Mouse (Mus musculus): ENCODE measurements around the gene Fanca. TPM values are rescaled to one million over a fixed set of nuclear protein-coding genes. Genes with fewer than 3 reads are reported as not detected.

Gene Fanca
- polyA plus RNA-seq, 1 experiment from 2014 or later, result 29.5 TPM

GRCm38 (mm10) chr8:123334467-123334866, 16.1 kb upstream of the Fanca start:
- ATAC-seq (replicated peaks; ENCODE audit: insufficient number of reproducible peaks, low FRiP score, low TSS enrichment, low read depth), result no peak
- DNase-seq (ENCODE audit: low spot score), result no peak
- no peak overlapping the region for H3K27ac ChIP-seq (replicated peaks; ENCODE audit: low read depth, low read length)
- no peak overlapping the region for H3K4me2 ChIP-seq (ENCODE audit: low read depth, low read length)
- H3K4me1 ChIP-seq (ENCODE audit: control insufficient read depth, insufficient read depth, low read length), result peaks cover 3% of the 10 kb centered on the region
- 0 out of 2 replicates have a peak, but pooled peaks cover 4% of the 10 kb centered on the region for H3K27me3 ChIP-seq (ENCODE audit: control insufficient read depth, insufficient read depth, low read length)
- no peak overlapping the region for H3K4me3 ChIP-seq (ENCODE audit: low read depth, low read length)
- no peaks in the 10 kb centered on the region for H3K36me3 ChIP-seq (replicated peaks; ENCODE audit: control insufficient read depth, insufficient read depth, low read depth, low read length)
- H3K9ac ChIP-seq (replicated peaks; ENCODE audit: low read length), result no peak overlapping the region
- 4% methylated on average over 1 of the region's 1 CpGs for WGBS
- no peaks in the 10 kb centered on the region for H3K9me3 ChIP-seq (replicated peaks; ENCODE audit: control insufficient read depth, low read length)

- Histone ChIP-seq H3K4me1 (ENCODE audit: control insufficient read depth, insufficient read depth, low read length) (peaks cover 3% of the 10 kb centered on the region), H3K36me3 (replicated peaks; ENCODE audit: control insufficient read depth, insufficient read depth, low read depth, low read length) (no peaks in the 10 kb centered on the region), H3K9me3 (replicated peaks; ENCODE audit: control insufficient read depth, low read length) (no peaks in the 10 kb centered on the region), H3K4me2 (ENCODE audit: low read depth, low read length) (peak overlapping the region; percentile 25), H3K9ac (replicated peaks; ENCODE audit: low read length) (no peak overlapping the region), H3K27me3 (ENCODE audit: control insufficient read depth, insufficient read depth, low read length) (0 out of 2 replicates have a peak, but pooled peaks cover 4% of the 10 kb centered on the region), H3K27ac (replicated peaks; ENCODE audit: low read depth, low read length) (no peak overlapping the region), H3K4me3 (ENCODE audit: low read depth, low read length) (peak overlapping the region; percentile 60)
- DNase-seq (ENCODE audit: low spot score) (no peak), ATAC-seq (replicated peaks; ENCODE audit: insufficient number of reproducible peaks, low FRiP score, low TSS enrichment, low read depth) (no peak)
- WGBS, result 3% methylated on average over 7 of the region's 7 CpGs
These were observed 15.5 kb upstream of the Fanca start for GRCm38 (mm10) chr8:123333864-123334263.

- H3K4me2 ChIP-seq (ENCODE audit: low read depth, low read length), result peak overlapping the region; percentile 92
- 3% methylated on average over 19 of the region's 21 CpGs for whole genome bisulfite sequencing
- DNase-seq (ENCODE audit: low spot score) (no peak), ATAC-seq (replicated peaks; ENCODE audit: insufficient number of reproducible peaks, low FRiP score, low TSS enrichment, low read depth) (peak; percentile 19; the same call in 1 of the 2 replicates)
- H3K9me3 ChIP-seq (replicated peaks; ENCODE audit: control insufficient read depth, low read length), result no peaks in the 10 kb centered on the region
- peak overlapping the region; percentile 60 for H3K4me3 ChIP-seq (ENCODE audit: low read depth, low read length)
- peaks cover 3% of the 10 kb centered on the region for H3K4me1 ChIP-seq (ENCODE audit: control insufficient read depth, insufficient read depth, low read length)
- no peaks in the 10 kb centered on the region for H3K36me3 ChIP-seq (replicated peaks; ENCODE audit: control insufficient read depth, insufficient read depth, low read depth, low read length)
- no peak overlapping the region for H3K27ac ChIP-seq (replicated peaks; ENCODE audit: low read depth, low read length)
- peak overlapping the region; percentile 60 for H3K9ac ChIP-seq (replicated peaks; ENCODE audit: low read length)
- H3K27me3 ChIP-seq (ENCODE audit: control insufficient read depth, insufficient read depth, low read length), result 0 out of 2 replicates have a peak, but pooled peaks cover 4% of the 10 kb centered on the region
These were observed 14.8 kb upstream of the Fanca start for GRCm38 (mm10) chr8:123333091-123333587.

- 0 out of 2 replicates have a peak, but pooled peaks cover 4% of the 10 kb centered on the region for H3K27me3 ChIP-seq (ENCODE audit: control insufficient read depth, insufficient read depth, low read length)
- WGBS, result under 1% methylated on average over 65 of the region's 85 CpGs
- H3K9me3 ChIP-seq (replicated peaks; ENCODE audit: control insufficient read depth, low read length), result no peaks in the 10 kb centered on the region
- no peak within 1 kb of the TSS; the same call in 1 of the 2 replicates for H3K27ac ChIP-seq (replicated peaks; ENCODE audit: low read depth, low read length)
- no peaks in the 10 kb centered on the region for H3K36me3 ChIP-seq (replicated peaks; ENCODE audit: control insufficient read depth, insufficient read depth, low read depth, low read length)
- H3K9ac ChIP-seq (replicated peaks; ENCODE audit: low read length), result peak within 1 kb of the TSS; percentile 60
- ATAC-seq (replicated peaks; ENCODE audit: insufficient number of reproducible peaks, low FRiP score, low TSS enrichment, low read depth), result peak; percentile 81
- peak; percentile 91 for DNase-seq (ENCODE audit: low spot score)
- H3K4me1 ChIP-seq (ENCODE audit: control insufficient read depth, insufficient read depth, low read length), result peaks cover 3% of the 10 kb centered on the region
- H3K4me3 ChIP-seq (ENCODE audit: low read depth, low read length), result peak within 1 kb of the TSS; percentile 60
- H3K4me2 ChIP-seq (ENCODE audit: low read depth, low read length), result peak within 1 kb of the TSS; percentile 92
These were observed 14.1 kb upstream of the Fanca start, which contains the start of gene Spire2 for GRCm38 (mm10) chr8:123332262-123333090. Gene Spire2 (plus strand): TSS chr8:123332713.

- H3K4me2 ChIP-seq (ENCODE audit: low read depth, low read length), result peak overlapping the region; percentile 92
- H3K9ac ChIP-seq (replicated peaks; ENCODE audit: low read length), result no peak overlapping the region; the same call in 1 of the 2 replicates
- H3K36me3 ChIP-seq (replicated peaks; ENCODE audit: control insufficient read depth, insufficient read depth, low read depth, low read length), result no peaks in the 10 kb centered on the region
- WGBS, result 43% methylated on average over 8 of the region's 8 CpGs
- H3K4me3 ChIP-seq (ENCODE audit: low read depth, low read length), result peak overlapping the region; percentile 60
- 0 out of 2 replicates have a peak, but pooled peaks cover 4% of the 10 kb centered on the region for H3K27me3 ChIP-seq (ENCODE audit: control insufficient read depth, insufficient read depth, low read length)
- peaks cover 3% of the 10 kb centered on the region for H3K4me1 ChIP-seq (ENCODE audit: control insufficient read depth, insufficient read depth, low read length)
- ATAC-seq (replicated peaks; ENCODE audit: insufficient number of reproducible peaks, low FRiP score, low TSS enrichment, low read depth) (no peak), DNase-seq (ENCODE audit: low spot score) (no peak)
- H3K27ac ChIP-seq (replicated peaks; ENCODE audit: low read depth, low read length), result no peak overlapping the region; the same call in 1 of the 2 replicates
- no peaks in the 10 kb centered on the region for H3K9me3 ChIP-seq (replicated peaks; ENCODE audit: control insufficient read depth, low read length)
These were observed 13.4 kb upstream of the Fanca start for GRCm38 (mm10) chr8:123331810-123332209.

- H3K9me3 ChIP-seq (replicated peaks; ENCODE audit: control insufficient read depth, low read length), result no peaks in the 10 kb centered on the region
- no peaks in the 10 kb centered on the region for H3K36me3 ChIP-seq (replicated peaks; ENCODE audit: control insufficient read depth, insufficient read depth, low read depth, low read length)
- DNase-seq (ENCODE audit: low spot score), result no peak
- no peak overlapping the region for H3K9ac ChIP-seq (replicated peaks; ENCODE audit: low read length)
- H3K27ac ChIP-seq (replicated peaks; ENCODE audit: low read depth, low read length), result no peak overlapping the region
- peaks cover 3% of the 10 kb centered on the region for H3K4me1 ChIP-seq (ENCODE audit: control insufficient read depth, insufficient read depth, low read length)
- WGBS, result 73% methylated on average over 2 of the region's 2 CpGs
- H3K27me3 ChIP-seq (ENCODE audit: control insufficient read depth, insufficient read depth, low read length), result 0 out of 2 replicates have a peak, but pooled peaks cover 4% of the 10 kb centered on the region
- ATAC-seq (replicated peaks; ENCODE audit: insufficient number of reproducible peaks, low FRiP score, low TSS enrichment, low read depth), result no peak
- no peak overlapping the region for H3K4me3 ChIP-seq (ENCODE audit: low read depth, low read length)
- no peak overlapping the region for H3K4me2 ChIP-seq (ENCODE audit: low read depth, low read length)
These were observed 12.9 kb upstream of the Fanca start for GRCm38 (mm10) chr8:123331301-123331700.

GRCm38 (mm10) chr8:123330701-123331100, 12.3 kb upstream of the Fanca start:
- H3K36me3 ChIP-seq (replicated peaks; ENCODE audit: control insufficient read depth, insufficient read depth, low read depth, low read length), result no peaks in the 10 kb centered on the region
- no peaks in the 10 kb centered on the region for H3K9me3 ChIP-seq (replicated peaks; ENCODE audit: control insufficient read depth, low read length)
- peaks cover 3% of the 10 kb centered on the region for H3K4me1 ChIP-seq (ENCODE audit: control insufficient read depth, insufficient read depth, low read length)
- no peak for DNase-seq (ENCODE audit: low spot score)
- H3K27me3 ChIP-seq (ENCODE audit: control insufficient read depth, insufficient read depth, low read length), result 0 out of 2 replicates have a peak, but pooled peaks cover 4% of the 10 kb centered on the region
- WGBS, result 73% methylated on average over 6 of the region's 6 CpGs
- no peak overlapping the region for H3K4me2 ChIP-seq (ENCODE audit: low read depth, low read length)
- ATAC-seq (replicated peaks; ENCODE audit: insufficient number of reproducible peaks, low FRiP score, low TSS enrichment, low read depth), result no peak
- H3K4me3 ChIP-seq (ENCODE audit: low read depth, low read length), result no peak overlapping the region
- no peak overlapping the region for H3K9ac ChIP-seq (replicated peaks; ENCODE audit: low read length)
- H3K27ac ChIP-seq (replicated peaks; ENCODE audit: low read depth, low read length), result no peak overlapping the region

GRCm38 (mm10) chr8:123329961-123330360, 11.6 kb upstream of the Fanca start:
- no peak overlapping the region for H3K27ac ChIP-seq (replicated peaks; ENCODE audit: low read depth, low read length)
- no peak for ATAC-seq (replicated peaks; ENCODE audit: insufficient number of reproducible peaks, low FRiP score, low TSS enrichment, low read depth)
- 76% methylated on average over 5 of the region's 5 CpGs for WGBS
- H3K4me3 ChIP-seq (ENCODE audit: low read depth, low read length), result no peak overlapping the region
- H3K9me3 ChIP-seq (replicated peaks; ENCODE audit: control insufficient read depth, low read length), result no peaks in the 10 kb centered on the region
- DNase-seq (ENCODE audit: low spot score), result no peak
- 0 out of 2 replicates have a peak, but pooled peaks cover 4% of the 10 kb centered on the region for H3K27me3 ChIP-seq (ENCODE audit: control insufficient read depth, insufficient read depth, low read length)
- H3K4me2 ChIP-seq (ENCODE audit: low read depth, low read length), result no peak overlapping the region
- peaks cover 3% of the 10 kb centered on the region for H3K4me1 ChIP-seq (ENCODE audit: control insufficient read depth, insufficient read depth, low read length)
- no peak overlapping the region for H3K9ac ChIP-seq (replicated peaks; ENCODE audit: low read length)
- no peaks in the 10 kb centered on the region for H3K36me3 ChIP-seq (replicated peaks; ENCODE audit: control insufficient read depth, insufficient read depth, low read depth, low read length)

Data from embryonic facial prominence, embryonic 11.5 days (tissue).